Mouse (Mus musculus): Measurements from ENCODE around the gene Ugt1a10. TPM values are rescaled to one million over a fixed set of nuclear protein-coding genes. Genes with fewer than 3 reads are reported as not detected.
"Not testable (repeated sequence)": the region's sequence is repeated elsewhere in the genome, so short reads cannot be mapped to it uniquely, and the experiment has no call there.

Gene Ugt1a10
- polyA plus RNA-seq, 1 experiment from 2014 or later, result not detected

DNA sequence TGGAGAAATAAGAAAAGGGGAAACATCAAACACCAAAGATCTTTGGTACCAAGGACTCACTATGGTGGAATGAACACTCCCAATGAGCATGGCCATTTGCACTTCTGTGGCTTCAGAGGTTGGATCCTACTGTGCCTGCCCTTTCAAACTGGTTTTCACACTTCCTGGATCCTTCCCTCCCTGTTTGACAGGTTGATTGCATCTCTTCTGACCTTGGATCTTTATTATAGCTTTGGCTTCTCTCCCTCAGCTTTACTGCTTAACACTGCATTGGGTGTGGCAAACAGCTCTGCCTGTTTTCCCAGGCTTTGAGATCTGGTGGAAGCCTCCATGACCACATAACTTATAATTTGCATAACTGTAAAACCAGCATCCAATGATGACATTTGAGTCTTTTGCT lies 165.1 kb downstream of the Ugt1a10 start:
- no peaks in the 10 kb centered on the region for H3K36me3 ChIP-seq (replicated peaks; ENCODE audit: control insufficient read depth, insufficient read depth)
- H3K27me3 ChIP-seq (ENCODE audit: control insufficient read depth, insufficient read depth, low read length), result no peaks in the 10 kb centered on the region
- H3K27ac ChIP-seq, result no peak overlapping the region
- DNase-seq (ENCODE audit: low spot score) (no peak), ATAC-seq (ENCODE audit: low FRiP score) (no peak)
- H3K4me3 ChIP-seq (replicated peaks; ENCODE audit: low read length), result no peak overlapping the region
- no peak overlapping the region for H3K4me2 ChIP-seq (replicated peaks)
- no peaks in the 10 kb centered on the region for H3K4me1 ChIP-seq (replicated peaks; ENCODE audit: control insufficient read depth, insufficient read depth, low read length)
- H3K9ac ChIP-seq, result no peak overlapping the region
- H3K9me3 ChIP-seq (ENCODE audit: control insufficient read depth, low read length), result peaks cover 17% of the 10 kb centered on the region

DNA sequence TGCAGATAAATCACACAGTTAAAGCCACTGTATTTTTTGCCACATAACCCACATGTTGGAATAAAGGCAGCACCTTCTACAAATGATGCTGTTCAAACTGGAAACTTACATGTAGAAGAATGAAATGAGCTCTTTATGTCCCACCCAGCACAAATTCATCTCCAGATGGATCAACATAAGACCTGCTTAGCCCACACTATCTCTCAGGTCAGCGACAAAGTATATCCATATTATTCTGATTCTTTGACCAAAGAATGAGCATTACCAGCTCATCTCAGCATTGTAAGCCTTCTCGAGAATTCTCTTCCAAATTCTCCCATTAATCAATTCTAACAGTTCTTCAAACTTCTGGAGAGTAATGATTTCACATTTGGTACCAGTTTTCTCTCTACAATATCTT lies 167.0 kb downstream of the Ugt1a10 start:
- WGBS, result 56% methylated on average over 2 of the region's 2 CpGs
- no peak overlapping the region for H3K4me2 ChIP-seq (replicated peaks)

DNA sequence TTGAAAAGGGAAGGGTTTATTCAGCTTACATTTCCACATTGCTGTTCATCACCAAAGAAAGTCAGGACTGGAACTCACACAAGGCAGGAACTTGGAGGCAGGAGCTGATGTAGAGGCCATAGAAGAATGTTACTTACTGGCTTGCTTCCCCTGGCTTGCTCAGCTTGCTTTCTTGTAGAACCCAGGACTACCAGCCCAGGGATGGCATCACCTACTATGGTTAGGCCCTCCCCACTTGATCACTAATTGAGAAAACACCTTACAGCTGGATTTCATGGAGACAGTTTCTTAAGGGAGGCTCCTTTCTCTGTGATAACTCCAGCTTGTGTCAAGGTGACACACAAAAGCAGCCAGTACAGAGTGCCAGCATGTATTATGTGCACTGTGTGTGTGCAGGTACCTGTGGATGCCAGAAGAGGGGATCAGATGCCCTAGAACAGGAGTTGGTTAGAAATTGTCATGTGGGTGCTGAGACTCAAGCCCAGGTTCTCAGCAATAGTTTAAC lies 167.9 kb downstream of the Ugt1a10 start:
- H3K27me3 ChIP-seq (ENCODE audit: control insufficient read depth, insufficient read depth, low read length); DNase-seq (ENCODE audit: low spot score); H3K36me3 ChIP-seq (replicated peaks; ENCODE audit: control insufficient read depth, insufficient read depth); H3K4me1 ChIP-seq (replicated peaks; ENCODE audit: control insufficient read depth, insufficient read depth, low read length); H3K4me3 ChIP-seq (replicated peaks; ENCODE audit: low read length); H3K9ac ChIP-seq; H3K4me2 ChIP-seq (replicated peaks); ATAC-seq (ENCODE audit: low FRiP score); H3K27ac ChIP-seq: not testable (repeated sequence)
- H3K9me3 ChIP-seq (ENCODE audit: control insufficient read depth, low read length), result peaks cover 35% of the 10 kb centered on the region

More for the DNA sequence above, 167.0 kb downstream of the Ugt1a10 start:
- no peak for ATAC-seq (ENCODE audit: low FRiP score)
- Histone ChIP-seq H3K27me3 (ENCODE audit: control insufficient read depth, insufficient read depth, low read length) (no peaks in the 10 kb centered on the region), H3K9me3 (ENCODE audit: control insufficient read depth, low read length) (peaks cover 27% of the 10 kb centered on the region), H3K36me3 (replicated peaks; ENCODE audit: control insufficient read depth, insufficient read depth) (no peaks in the 10 kb centered on the region), H3K4me1 (replicated peaks; ENCODE audit: control insufficient read depth, insufficient read depth, low read length) (no peaks in the 10 kb centered on the region), H3K27ac (no peak overlapping the region), H3K4me3 (replicated peaks; ENCODE audit: low read length) (no peak overlapping the region), H3K9ac (no peak overlapping the region)
- DNase-seq (ENCODE audit: low spot score), result no peak

- ATAC-seq (ENCODE audit: low FRiP score), result no peak
- Histone ChIP-seq H3K27ac (no peak overlapping the region), H3K4me3 (replicated peaks; ENCODE audit: low read length) (no peak overlapping the region), H3K9ac (no peak overlapping the region), H3K4me2 (replicated peaks) (no peak overlapping the region), H3K27me3 (ENCODE audit: control insufficient read depth, insufficient read depth, low read length) (no peaks in the 10 kb centered on the region), H3K9me3 (ENCODE audit: control insufficient read depth, low read length) (peaks cover 40% of the 10 kb centered on the region), H3K36me3 (replicated peaks; ENCODE audit: control insufficient read depth, insufficient read depth) (no peaks in the 10 kb centered on the region), H3K4me1 (replicated peaks; ENCODE audit: control insufficient read depth, insufficient read depth, low read length) (no peaks in the 10 kb centered on the region)
- DNase-seq (ENCODE audit: low spot score), result no peak
- WGBS, result 63% methylated on average over 1 of the region's 1 CpGs
Observed at GRCm38 (mm10) chr1:88223591-88223990, 168.4 kb downstream of the Ugt1a10 start.

DNA sequence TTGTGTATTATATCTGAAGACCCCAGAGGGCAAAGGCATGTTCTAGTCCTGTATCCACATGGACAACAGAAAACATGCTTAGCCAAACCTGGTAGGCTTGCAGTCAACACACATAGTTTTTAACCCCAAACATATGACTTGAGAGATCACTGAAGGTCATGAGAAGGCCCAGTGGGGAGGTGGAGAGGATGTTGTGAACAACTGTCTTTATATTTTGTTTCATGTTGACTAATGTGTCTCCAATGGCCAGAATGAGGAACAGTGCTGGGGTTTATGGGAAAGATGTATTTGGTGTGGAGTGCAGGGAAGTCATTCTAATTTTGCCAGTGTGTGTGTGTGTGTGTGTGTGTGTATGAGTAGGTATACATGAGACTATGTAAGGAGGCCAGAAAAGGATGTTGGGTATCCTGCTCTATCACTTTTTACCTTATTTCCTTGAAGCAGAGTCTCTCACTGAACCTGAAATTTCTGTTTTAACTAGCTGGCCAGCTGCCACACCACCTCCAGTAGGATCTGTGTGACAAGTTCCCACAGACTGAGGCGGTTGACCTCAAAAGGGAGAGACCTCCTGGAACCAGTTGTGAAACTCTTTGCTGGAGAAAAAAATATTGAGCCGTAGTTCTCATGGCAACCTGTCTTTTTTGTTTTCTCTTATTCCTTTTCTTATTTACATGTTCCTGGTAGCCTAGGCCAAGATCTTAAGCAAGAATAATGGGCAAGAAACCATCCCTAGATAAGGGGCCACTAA lies 169.0 kb downstream of the Ugt1a10 start:
- Histone ChIP-seq H3K4me3 (replicated peaks; ENCODE audit: low read length) (no peak overlapping the region), H3K9me3 (ENCODE audit: control insufficient read depth, low read length) (peaks cover 46% of the 10 kb centered on the region), H3K4me1 (replicated peaks; ENCODE audit: control insufficient read depth, insufficient read depth, low read length) (no peaks in the 10 kb centered on the region), H3K4me2 (replicated peaks) (no peak overlapping the region), H3K27me3 (ENCODE audit: control insufficient read depth, insufficient read depth, low read length) (no peaks in the 10 kb centered on the region), H3K9ac (no peak overlapping the region), H3K36me3 (replicated peaks; ENCODE audit: control insufficient read depth, insufficient read depth) (no peaks in the 10 kb centered on the region), H3K27ac (no peak overlapping the region)
- no peak for DNase-seq (ENCODE audit: low spot score)
- 75% methylated on average over 2 of the region's 2 CpGs for WGBS
- no peak for ATAC-seq (ENCODE audit: low FRiP score)

GRCm38 (mm10) chr1:88225301-88225700 lies 170.1 kb downstream of the Ugt1a10 start:
- not testable (repeated sequence) for H3K27me3 ChIP-seq (ENCODE audit: control insufficient read depth, insufficient read depth, low read length); DNase-seq (ENCODE audit: low spot score); H3K4me3 ChIP-seq (replicated peaks; ENCODE audit: low read length); H3K36me3 ChIP-seq (replicated peaks; ENCODE audit: control insufficient read depth, insufficient read depth); H3K27ac ChIP-seq; H3K4me2 ChIP-seq (replicated peaks); H3K4me1 ChIP-seq (replicated peaks; ENCODE audit: control insufficient read depth, insufficient read depth, low read length); ATAC-seq (ENCODE audit: low FRiP score); H3K9ac ChIP-seq
- WGBS, result 40% methylated on average over 2 of the region's 2 CpGs
- H3K9me3 ChIP-seq (ENCODE audit: control insufficient read depth, low read length), result peaks cover 57% of the 10 kb centered on the region

- ATAC-seq (ENCODE audit: low FRiP score) (no peak), DNase-seq (ENCODE audit: low spot score) (no peak)
- no peaks in the 10 kb centered on the region for H3K27me3 ChIP-seq (ENCODE audit: control insufficient read depth, insufficient read depth, low read length)
- no peak overlapping the region for H3K4me2 ChIP-seq (replicated peaks)
- H3K9ac ChIP-seq, result no peak overlapping the region
- no peaks in the 10 kb centered on the region for H3K36me3 ChIP-seq (replicated peaks; ENCODE audit: control insufficient read depth, insufficient read depth)
- no peak overlapping the region for H3K4me3 ChIP-seq (replicated peaks; ENCODE audit: low read length)
- no peak overlapping the region for H3K27ac ChIP-seq
- H3K9me3 ChIP-seq (ENCODE audit: control insufficient read depth, low read length), result peaks cover 62% of the 10 kb centered on the region
- H3K4me1 ChIP-seq (replicated peaks; ENCODE audit: control insufficient read depth, insufficient read depth, low read length), result no peaks in the 10 kb centered on the region
Observed at GRCm38 (mm10) chr1:88225741-88226140, 170.6 kb downstream of the Ugt1a10 start.

GRCm38 (mm10) chr1:88226670-88227379 lies 171.6 kb downstream of the Ugt1a10 start, which contains the start of gene Mroh2a:
Gene Mroh2a (plus strand): TSS chr1:88226986.
- Histone ChIP-seq H3K9me3 (ENCODE audit: control insufficient read depth, low read length) (peaks cover 73% of the 10 kb centered on the region), H3K27ac (no peak within 1 kb of the TSS), H3K4me2 (replicated peaks) (no peak within 1 kb of the TSS), H3K4me1 (replicated peaks; ENCODE audit: control insufficient read depth, insufficient read depth, low read length) (no peaks in the 10 kb centered on the region), H3K36me3 (replicated peaks; ENCODE audit: control insufficient read depth, insufficient read depth) (no peaks in the 10 kb centered on the region), H3K9ac (no peak within 1 kb of the TSS), H3K4me3 (replicated peaks; ENCODE audit: low read length) (no peak within 1 kb of the TSS), H3K27me3 (ENCODE audit: control insufficient read depth, insufficient read depth, low read length) (no peaks in the 10 kb centered on the region)
- DNase-seq (ENCODE audit: low spot score) (no peak), ATAC-seq (ENCODE audit: low FRiP score) (no peak)
- 58% methylated on average over 5 of the region's 5 CpGs for WGBS

GRCm38 (mm10) chr1:88227482-88227881 lies 172.3 kb downstream of the Ugt1a10 start:
- H3K4me2 ChIP-seq (replicated peaks), result no peak overlapping the region
- WGBS, result 64% methylated on average over 2 of the region's 2 CpGs
- ATAC-seq (ENCODE audit: low FRiP score), result no peak

More at GRCm38 (mm10) chr1:88227482-88227881, 172.3 kb downstream of the Ugt1a10 start:
- H3K9ac ChIP-seq, result no peak overlapping the region
- no peaks in the 10 kb centered on the region for H3K36me3 ChIP-seq (replicated peaks; ENCODE audit: control insufficient read depth, insufficient read depth)
- peaks cover 73% of the 10 kb centered on the region for H3K9me3 ChIP-seq (ENCODE audit: control insufficient read depth, low read length)
- DNase-seq (ENCODE audit: low spot score), result no peak
- no peak overlapping the region for H3K27ac ChIP-seq
- no peaks in the 10 kb centered on the region for H3K4me1 ChIP-seq (replicated peaks; ENCODE audit: control insufficient read depth, insufficient read depth, low read length)
- H3K4me3 ChIP-seq (replicated peaks; ENCODE audit: low read length), result no peak overlapping the region
- H3K27me3 ChIP-seq (ENCODE audit: control insufficient read depth, insufficient read depth, low read length), result no peaks in the 10 kb centered on the region

Data from hindbrain, embryonic 14.5 days (tissue).